Mouse (Mus musculus) kidney, postnatal 0 days (tissue): ENCODE data around the gene Maml3. TPM values are rescaled to one million over a fixed set of nuclear protein-coding genes. Genes with fewer than 3 reads are reported as not detected.

Experiments used
- ATAC-seq: fragments of 200-750 bp; cut with Nextera tagmentation; replicated peaks from 2 replicates; pipeline ENCODE4 v1.8.0; 2017; ENCODE audit warnings: low read depth, moderate number of reproducible peaks, moderate TSS enrichment, moderate library complexity; ENCODE audit not compliant: low FRiP score
- DNase-seq: peaks from one replicate; pipeline ENCODE4 v3.0.0-alpha.2; 2016; ENCODE audit warnings: low spot score
- H3K27ac ChIP-seq: fragments of 300-500 bp; sonication (generic); 2 replicates; pipeline ENCODE4 v1.5.1; 2014; ENCODE audit warnings: mild to moderate bottlenecking
- H3K27me3 ChIP-seq: fragments of 300-500 bp; sonication (generic); 2 replicates; pipeline ENCODE4 v1.6.1; 2014; ENCODE audit warnings: low read length, mixed read lengths; ENCODE audit not compliant: insufficient read depth
- H3K36me3 ChIP-seq: fragments of 300-500 bp; sonication (generic); 2 replicates; pipeline ENCODE4 v1.6.1; 2014; ENCODE audit warnings: low read length, mixed read lengths; ENCODE audit not compliant: insufficient read depth
- H3K4me1 ChIP-seq: fragments of 300-500 bp; sonication (generic); replicated peaks from 2 replicates; pipeline ENCODE4 v1.6.1; 2014; ENCODE audit warnings: antibody characterized with exemption, low read length, mixed read lengths; ENCODE audit not compliant: insufficient read depth
- H3K4me2 ChIP-seq: fragments of 300-500 bp; sonication (generic); 2 replicates; pipeline ENCODE4 v1.6.1; 2014; ENCODE audit warnings: mild to moderate bottlenecking, low read length, moderate library complexity, mixed read lengths
- H3K4me3 ChIP-seq: fragments of 300-500 bp; sonication (generic); replicated peaks from 2 replicates; pipeline ENCODE4 v1.5.1; 2014; ENCODE audit warnings: low read depth, low read length
- H3K9ac ChIP-seq: fragments of 300-500 bp; sonication (generic); 2 replicates; pipeline ENCODE4 v1.6.1; 2014; ENCODE audit warnings: low read depth, low read length
- H3K9me3 ChIP-seq: fragments of 300-500 bp; sonication (generic); replicated peaks from 2 replicates; pipeline ENCODE4 v1.6.1; 2016; ENCODE audit warnings: low read length, inconsistent platforms, mixed read lengths
- CTCF ChIP-seq: IDR thresholded peaks from 2 replicates; pipeline ENCODE4 v1.5.1; 2016; ENCODE audit warnings: antibody characterized with exemption, low read depth, mild to moderate bottlenecking, moderate library complexity
- WGBS: fragments of 180-500 bp; shearing (Covaris S2); extraction: QIAGEN DNeasy Blood & Tissue Kit; methylation state at CpG from one replicate; pipeline ENCODE4 v1.1.7; 2014; 5-methylcytosine and 5-hydroxymethylcytosine counted together
- polyA plus RNA-seq: library from polyadenylated mRNA; unstranded; fragments of >200 nt; fragmentation: Nextera tagmentation; extraction: Ambion mirVana; gene quantifications from 2 replicates; pipeline ENCODE4 v1.2.1, GENCODE M21; 2015

The Maml3 gene
- polyA plus RNA-seq, 1 experiment from 2014 or later, result 5.4 TPM

DNA sequence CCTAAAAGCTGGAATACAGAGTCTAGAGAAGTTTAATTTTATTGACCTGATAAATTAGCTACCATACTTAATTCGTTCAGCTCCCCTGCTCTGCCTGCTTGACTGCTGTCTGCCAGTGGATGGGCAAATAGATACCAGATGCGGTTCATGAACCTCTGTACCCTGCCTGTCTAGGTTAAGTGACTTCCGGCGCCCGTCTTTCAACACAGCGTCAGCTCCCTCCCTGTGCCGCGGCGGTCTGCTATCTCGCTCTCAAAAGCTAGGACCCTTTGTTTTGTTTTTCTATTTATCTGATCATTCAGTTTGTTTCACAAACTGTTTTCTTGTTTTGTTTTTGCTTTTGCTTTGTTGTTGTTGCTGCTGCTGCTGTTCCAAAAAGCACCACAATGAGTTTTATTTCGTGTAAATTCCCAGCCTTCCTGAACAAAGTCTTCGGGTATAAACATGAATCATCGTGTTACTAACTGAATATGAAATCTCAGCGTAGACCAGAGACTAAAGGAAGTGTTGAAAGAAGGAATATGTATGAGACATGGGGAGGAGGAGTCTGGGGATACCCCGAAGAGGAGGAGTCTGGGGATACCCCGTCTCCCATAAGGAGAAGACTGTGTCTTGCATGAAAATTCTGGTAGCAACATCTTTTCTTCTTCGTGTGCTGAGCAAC lies 87.3 kb downstream of the Maml3 start:
- no peaks in the 10 kb centered on the region for H3K36me3 ChIP-seq
- ATAC-seq (no peak), DNase-seq (no peak)
- 0 out of 2 replicates have a peak, but pooled peaks cover 7% of the 10 kb centered on the region for H3K4me1 ChIP-seq
- H3K27me3 ChIP-seq, result no peaks in the 10 kb centered on the region
- WGBS, result 51% methylated on average over 17 of the region's 17 CpGs
- H3K9ac ChIP-seq, result no peak overlapping the region
- no peaks in the 10 kb centered on the region for H3K9me3 ChIP-seq
- no peak overlapping the region for H3K4me3 ChIP-seq
- peak overlapping the region; percentile 34; the same call in 1 of the 2 replicates for H3K4me2 ChIP-seq
- no peak for TF ChIP-seq CTCF
- no peak overlapping the region for H3K27ac ChIP-seq

DNA sequence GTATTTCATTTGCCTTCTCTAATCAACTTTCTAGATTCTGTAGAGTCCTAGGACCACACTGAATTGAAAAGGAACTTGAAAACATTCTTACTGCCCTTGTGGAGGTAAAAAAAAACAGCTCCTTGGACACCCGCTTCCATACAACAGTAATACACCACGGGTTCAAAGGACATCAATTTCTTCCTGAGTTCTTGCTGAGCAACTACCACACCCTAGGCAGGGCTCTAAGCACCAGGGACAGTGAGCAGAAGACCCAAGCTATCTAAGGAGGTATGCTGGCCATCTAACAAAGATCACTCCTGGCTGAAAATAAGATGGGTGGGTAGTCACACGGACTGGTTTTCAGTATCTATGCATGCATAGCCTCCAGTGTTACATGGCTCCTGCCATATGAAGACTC lies 88.7 kb downstream of the Maml3 start:
- 91% methylated on average over 3 of the region's 3 CpGs for WGBS
- H3K36me3 ChIP-seq, result no peaks in the 10 kb centered on the region
- H3K4me1 ChIP-seq, result 0 out of 2 replicates have a peak, but pooled peaks cover 7% of the 10 kb centered on the region
- H3K4me2 ChIP-seq, result no peak overlapping the region
- H3K27ac ChIP-seq, result no peak overlapping the region
- no peaks in the 10 kb centered on the region for H3K9me3 ChIP-seq
- no peak for DNase-seq
- no peak overlapping the region for H3K4me3 ChIP-seq
- no peak overlapping the region for H3K9ac ChIP-seq
- no peak for TF ChIP-seq CTCF
- no peak for ATAC-seq
- H3K27me3 ChIP-seq, result no peaks in the 10 kb centered on the region

DNA sequence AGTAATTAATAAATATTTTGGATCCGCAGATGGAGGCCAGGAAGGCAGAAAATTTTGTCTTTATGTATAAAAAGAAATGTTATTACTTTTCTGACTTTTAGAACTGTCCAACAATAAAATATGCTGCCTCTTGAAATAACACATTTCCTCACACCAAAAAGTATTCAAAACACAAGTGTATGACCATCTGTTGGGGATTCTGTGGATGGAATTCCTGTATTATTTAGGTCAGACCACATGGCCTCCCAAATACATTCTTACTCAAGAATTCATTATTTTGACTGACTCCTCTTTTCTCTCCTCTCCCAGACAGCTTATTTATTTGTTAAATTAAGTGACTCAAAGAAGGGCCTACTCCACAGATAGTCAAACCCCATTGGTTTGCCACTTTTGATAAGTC lies 89.3 kb downstream of the Maml3 start:
- Histone ChIP-seq H3K36me3 (no peaks in the 10 kb centered on the region), H3K4me2 (no peak overlapping the region), H3K4me3 (no peak overlapping the region), H3K9me3 (no peaks in the 10 kb centered on the region), H3K4me1 (0 out of 2 replicates have a peak, but pooled peaks cover 7% of the 10 kb centered on the region), H3K27me3 (no peaks in the 10 kb centered on the region), H3K27ac (no peak overlapping the region), H3K9ac (no peak overlapping the region)
- WGBS, result 78% methylated on average over 1 of the region's 1 CpGs
- TF ChIP-seq CTCF, result no peak
- no peak for ATAC-seq
- no peak for DNase-seq

DNA sequence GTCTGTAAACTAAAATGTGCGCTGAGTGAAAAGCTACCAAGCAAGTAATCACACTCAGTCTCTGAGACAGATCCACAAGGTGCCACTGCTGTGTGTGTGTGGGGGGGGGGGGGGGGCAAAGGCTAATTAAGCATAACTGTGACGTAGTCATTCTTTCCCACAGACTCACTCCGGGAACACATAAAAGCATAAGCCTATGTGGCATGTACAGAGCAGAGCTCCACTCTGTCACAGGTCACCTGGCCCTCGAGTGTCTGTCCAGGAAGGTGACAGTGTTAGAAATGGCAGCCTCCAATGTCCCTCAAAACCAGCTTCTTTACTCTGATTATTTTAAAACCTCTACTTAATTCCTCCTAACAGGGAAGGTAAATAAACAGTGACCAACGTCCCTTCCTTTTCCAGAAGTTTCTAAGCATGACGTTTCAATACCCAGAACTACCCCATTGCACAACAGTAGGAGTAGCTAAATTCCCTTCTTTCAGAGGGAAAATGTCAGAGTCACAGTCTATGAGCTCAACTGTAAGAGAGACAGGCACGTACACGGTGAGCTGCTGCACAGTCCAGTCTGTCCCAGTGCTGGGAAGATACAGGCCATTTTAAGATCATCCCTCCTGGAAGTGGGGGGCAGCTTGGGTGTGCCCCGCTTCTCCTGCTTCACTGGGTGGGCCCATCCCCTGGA lies 93.7 kb downstream of the Maml3 start:
- Histone ChIP-seq H3K27ac (no peak overlapping the region), H3K4me3 (no peak overlapping the region), H3K4me1 (peaks cover 15% of the 10 kb centered on the region; the same call in 1 of the 2 replicates), H3K9ac (no peak overlapping the region), H3K27me3 (no peaks in the 10 kb centered on the region), H3K9me3 (no peaks in the 10 kb centered on the region), H3K36me3 (no peaks in the 10 kb centered on the region), H3K4me2 (no peak overlapping the region)
- 0 out of 2 replicates have a peak, but pooled peaks have one; percentile 49 for ATAC-seq
- DNase-seq, result no peak
- WGBS, result 65% methylated on average over 9 of the region's 9 CpGs
- TF ChIP-seq CTCF, result no peak

DNA sequence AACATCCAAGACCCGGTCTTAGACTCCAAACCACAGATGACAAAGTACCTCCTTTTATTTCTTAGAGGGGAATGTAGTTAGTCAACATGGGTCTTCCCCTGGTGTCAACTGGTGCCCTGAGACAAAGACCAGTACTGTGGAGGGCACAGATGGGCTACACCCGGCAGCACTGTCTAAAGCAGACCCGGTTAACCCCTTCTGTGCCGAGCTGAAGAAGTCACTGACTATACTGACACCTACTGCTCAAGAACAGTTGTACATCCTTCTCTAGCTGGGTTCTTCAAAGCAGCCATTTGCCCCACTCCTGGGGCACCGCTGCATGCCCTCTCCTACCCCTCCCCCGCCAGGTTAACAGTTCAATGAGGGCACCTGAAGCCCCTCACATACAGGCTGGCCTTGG lies 95.6 kb downstream of the Maml3 start:
- Histone ChIP-seq H3K27me3 (no peaks in the 10 kb centered on the region), H3K4me1 (peaks cover 15% of the 10 kb centered on the region; the same call in 1 of the 2 replicates), H3K4me2 (no peak overlapping the region), H3K36me3 (no peaks in the 10 kb centered on the region), H3K4me3 (no peak overlapping the region), H3K9me3 (no peaks in the 10 kb centered on the region), H3K9ac (no peak overlapping the region), H3K27ac (no peak overlapping the region)
- peak; percentile 56 for TF ChIP-seq CTCF
- 36% methylated on average over 6 of the region's 6 CpGs for WGBS
- ATAC-seq (0 out of 2 replicates have a peak, but pooled peaks have one; percentile 34), DNase-seq (peak; percentile 55)

DNA sequence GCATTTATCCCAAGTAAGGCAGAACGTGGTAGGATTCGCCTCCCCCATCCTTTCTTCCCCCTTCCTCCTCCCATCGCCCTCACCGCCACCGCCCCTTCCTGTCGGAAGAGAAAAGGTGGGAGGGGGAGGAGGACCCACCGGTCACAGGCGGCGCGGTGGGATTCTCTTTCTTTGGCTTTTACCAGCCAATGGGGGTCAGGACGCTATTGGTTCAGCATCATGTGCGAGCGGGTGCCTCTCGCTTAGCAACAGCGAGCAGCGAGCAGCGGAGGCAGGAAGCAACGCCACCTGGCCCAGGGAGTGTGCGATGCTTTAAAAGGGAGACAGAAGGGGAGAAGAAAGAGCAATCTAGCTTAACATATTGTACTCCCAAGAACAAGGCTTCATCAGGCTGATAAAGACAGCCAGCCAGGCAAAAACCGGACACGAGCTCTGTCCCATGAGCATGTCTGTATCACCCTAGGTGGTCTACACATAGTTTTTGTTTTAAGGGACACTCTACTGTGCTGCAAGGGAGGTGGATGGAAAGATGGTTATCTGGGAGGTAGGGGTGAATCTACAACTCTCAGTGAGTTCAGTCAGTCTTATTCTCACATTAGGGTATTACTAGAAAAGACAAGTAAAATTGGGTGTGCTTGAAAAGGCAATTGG lies 97.1 kb downstream of the Maml3 start:
- peak; percentile 42; the same call in 1 of the 2 replicates for TF ChIP-seq CTCF
- H3K9ac ChIP-seq, result peak overlapping the region; percentile 52
- WGBS, result under 1% methylated on average over 21 of the region's 21 CpGs
- no peak; the same call in 1 of the 2 replicates for ATAC-seq
- H3K27ac ChIP-seq, result no peak overlapping the region
- DNase-seq, result peak; percentile 73
- H3K36me3 ChIP-seq, result no peaks in the 10 kb centered on the region
- no peaks in the 10 kb centered on the region for H3K27me3 ChIP-seq
- H3K4me2 ChIP-seq, result peak overlapping the region; percentile 91
- H3K4me3 ChIP-seq, result peak overlapping the region; percentile 36
- H3K4me1 ChIP-seq, result peaks cover 15% of the 10 kb centered on the region; the same call in 1 of the 2 replicates
- no peaks in the 10 kb centered on the region for H3K9me3 ChIP-seq
